Mouse (Mus musculus): ENCODE measurements at regions not wholly inside any gene's neighbourhood (a gene's known extent, or its start where the extent isn't known, plus 50 kb on each side); places are given as distances from the start of the nearest gene placed in this dataset.

- peak; percentile 35 for DNase-seq (ENCODE audit: low read depth, low spot score)
These were observed 341.8 kb upstream of the Mms22l start for GRCm38 (mm10) chr4:24154418-24154817.

DNA sequence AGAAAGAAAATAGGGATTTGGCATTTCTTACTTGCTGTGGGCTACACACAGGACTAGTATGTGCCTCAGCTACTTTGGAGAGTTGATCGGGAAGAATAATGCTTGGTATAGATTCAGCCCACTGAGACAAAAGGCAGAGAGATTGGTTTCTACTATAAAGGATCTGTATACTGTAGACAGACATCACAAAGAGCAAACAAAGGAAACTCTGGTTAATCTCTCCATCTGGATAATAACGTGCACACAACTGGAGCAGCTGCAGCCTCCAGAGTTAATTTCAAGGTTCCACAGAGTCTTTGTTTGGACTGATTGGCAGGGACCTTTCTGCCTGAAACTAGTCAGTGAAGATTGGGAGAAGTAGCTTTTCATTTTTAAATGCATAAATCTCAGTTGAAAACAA is 322.5 kb upstream of the Mms22l start:
- DNase-seq (ENCODE audit: low read depth, low spot score) = no peak

DNA sequence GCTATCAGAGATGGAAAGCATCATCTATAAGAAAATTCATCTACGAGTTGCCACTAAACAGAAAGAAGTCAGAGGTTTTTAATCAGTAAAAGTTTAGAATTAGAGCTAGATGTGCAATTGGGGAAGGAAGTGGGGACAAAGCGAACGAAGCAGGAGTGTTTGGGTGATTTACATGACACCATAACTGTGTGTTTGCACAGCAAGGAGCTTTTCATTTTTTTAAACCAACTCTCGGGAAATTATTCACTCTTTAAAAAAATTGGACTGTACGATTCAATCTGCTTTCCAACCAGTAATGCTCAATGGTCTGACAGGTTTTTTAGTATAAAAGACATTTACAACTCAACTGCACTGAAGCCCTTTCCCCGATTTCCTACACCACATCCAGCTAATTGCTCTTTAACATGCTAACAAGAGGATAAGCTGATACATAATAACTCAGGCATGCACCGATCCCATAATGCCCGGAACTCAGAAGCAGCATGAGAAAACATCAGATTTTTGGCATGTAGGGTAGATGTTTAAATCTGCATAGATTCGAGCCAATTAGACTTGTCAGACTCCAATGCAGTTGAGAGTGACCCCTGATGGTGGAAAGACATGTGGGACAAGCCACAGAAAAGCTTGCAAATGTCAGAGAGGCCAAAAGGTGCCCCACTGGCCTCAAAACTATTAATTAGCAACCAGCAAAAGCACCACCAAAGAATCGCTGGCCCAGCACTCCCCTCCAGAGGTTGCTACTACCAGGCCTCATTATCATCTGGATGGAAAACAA is 282.8 kb upstream of the Mms22l start:
- DNase-seq (ENCODE audit: low read depth, low spot score) = no peak

GRCm38 (mm10) chr4:24214037-24214362 is 282.3 kb upstream of the Mms22l start:
- no peak for DNase-seq (ENCODE audit: low read depth, low spot score)

- no peak for DNase-seq (ENCODE audit: low read depth, low spot score)
These were observed 277.8 kb upstream of the Mms22l start for GRCm38 (mm10) chr4:24218383-24218934.

DNA sequence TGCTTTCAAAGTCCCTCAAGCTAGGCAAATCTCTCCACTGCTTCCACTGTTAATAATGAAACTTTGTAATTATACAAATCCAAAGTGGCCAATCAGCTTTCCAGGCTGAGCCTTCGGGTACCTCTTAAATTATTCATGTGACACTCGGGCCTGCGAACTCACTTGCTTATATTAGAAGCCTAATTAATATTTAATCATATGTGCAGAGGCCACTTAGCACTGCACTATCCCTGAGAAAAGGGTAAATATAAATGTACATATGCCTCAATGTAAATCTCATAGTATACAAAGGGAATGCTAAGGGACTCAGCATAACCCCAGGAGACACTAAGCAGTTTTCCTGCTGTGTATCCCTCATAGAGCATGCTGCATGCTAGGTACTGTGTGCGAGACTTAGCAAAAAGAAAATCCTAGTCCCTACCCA is 277.2 kb upstream of the Mms22l start:
- no peak for DNase-seq (ENCODE audit: low read depth, low spot score)

DNA sequence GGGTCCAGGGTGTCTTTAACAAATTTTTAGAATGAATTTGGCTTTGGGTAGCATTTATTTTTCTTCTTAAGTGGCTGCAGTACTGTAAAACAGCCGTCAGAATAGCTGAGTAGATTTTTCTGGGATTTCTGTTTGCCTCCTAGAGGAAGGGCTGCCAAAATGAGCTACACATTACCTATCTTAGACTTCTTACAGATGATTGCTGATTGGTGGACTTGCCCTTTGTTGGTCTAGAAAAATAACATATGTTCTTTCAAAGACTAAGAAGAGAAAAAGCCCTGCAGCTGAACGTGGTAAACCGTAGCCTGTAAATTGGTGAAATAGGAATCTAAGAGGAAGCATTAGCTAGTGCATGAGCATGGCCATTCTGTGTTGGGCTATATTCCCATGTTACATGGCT is 276.7 kb upstream of the Mms22l start:
- no peak for DNase-seq (ENCODE audit: low read depth, low spot score)

DNA sequence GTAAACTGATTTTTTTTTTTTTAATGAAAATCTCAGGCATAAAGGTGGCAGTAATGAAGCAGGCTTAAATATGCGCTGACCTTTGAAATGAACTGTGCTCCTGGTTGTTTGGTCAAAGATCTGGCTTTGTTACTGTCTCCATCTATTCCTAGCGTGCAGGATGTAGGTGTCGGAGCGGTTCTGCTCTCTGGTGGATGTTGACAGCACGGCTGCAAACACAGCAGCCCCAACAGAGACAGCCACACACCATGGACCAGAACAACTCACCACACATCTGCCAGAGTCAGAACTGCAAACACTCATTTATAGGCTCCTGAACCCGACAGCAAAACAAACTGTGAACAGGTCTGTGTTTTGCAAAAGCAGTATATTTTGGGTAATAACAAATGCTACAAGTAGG is 251.1 kb upstream of the Mms22l start:
- no peak for DNase-seq (ENCODE audit: low read depth, low spot score)

DNA sequence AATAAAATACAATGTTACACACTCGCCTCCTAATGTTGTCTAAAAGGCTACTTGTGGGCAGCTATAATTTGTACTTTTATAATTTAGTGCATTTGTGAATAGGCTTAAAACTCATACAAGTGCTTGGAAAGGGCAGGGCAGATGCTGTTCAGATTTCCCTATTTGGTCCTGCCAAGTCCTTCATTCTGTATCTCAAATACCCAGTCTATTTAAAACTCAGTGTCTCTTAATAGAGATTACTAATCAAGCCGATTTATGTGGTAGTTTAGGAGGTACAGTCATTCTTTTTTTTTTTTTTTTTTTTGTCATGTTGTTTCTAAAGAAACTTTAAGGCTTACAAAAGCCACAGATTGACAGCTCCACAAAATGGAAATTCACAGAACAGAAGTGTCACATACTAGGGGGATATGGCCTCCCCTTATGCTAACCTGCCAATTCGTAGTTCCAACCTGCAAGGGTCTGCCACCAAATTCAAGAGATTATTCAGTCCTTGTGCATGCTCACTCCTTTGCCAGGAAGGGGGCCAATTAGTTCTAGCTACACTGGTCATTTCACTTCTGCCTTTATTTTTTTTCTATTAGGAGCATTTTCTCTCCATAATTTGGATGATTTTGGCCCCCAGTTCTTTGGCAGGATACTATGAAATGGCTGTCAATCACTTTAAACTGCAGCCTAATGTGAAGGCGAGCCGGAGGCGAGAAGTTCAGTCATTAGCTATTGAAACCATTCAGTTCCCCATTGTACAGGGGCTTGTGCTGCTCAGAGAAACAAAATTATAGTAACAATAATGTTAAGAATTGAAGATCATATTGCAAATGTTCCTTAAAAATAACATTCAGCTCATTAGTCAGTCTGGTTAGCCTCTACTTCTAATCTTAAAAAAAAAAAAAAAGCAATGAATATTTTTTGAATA is 247.9 kb upstream of the Mms22l start:
- DNase-seq (ENCODE audit: low read depth, low spot score) = no peak

DNA sequence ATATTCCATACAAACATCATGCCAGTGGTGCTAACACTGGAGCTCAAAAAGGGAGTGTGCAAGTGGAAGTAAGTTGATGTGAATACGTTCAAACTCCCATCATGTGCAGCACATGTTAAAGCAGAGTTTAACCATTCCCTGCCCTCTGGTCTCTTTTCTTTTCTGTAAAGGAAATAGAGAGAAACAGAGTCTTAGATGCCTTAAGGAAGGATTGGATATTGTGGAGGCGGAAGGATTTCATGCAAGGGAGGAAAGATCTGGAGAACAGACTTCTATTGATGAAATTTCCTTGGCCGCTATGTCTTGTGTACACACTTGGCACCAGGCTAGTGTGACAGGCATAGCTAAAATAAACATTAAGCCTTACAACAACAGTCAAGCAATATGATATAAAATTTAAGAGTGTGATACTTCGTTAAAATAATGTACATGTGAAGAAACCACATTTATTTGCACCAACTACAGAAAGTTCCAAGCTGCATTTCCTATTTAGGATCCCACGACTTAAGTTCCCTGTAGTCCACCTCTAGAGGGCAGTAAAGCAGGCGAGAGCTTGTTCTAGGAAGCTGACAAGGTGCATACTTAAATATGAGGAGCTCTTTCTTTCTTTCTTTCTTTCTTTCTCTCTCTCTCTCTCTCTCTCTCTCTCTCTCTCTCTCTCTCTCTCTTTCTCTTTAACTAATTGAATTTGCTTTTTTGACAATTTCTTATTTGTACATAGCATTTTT is 246.8 kb upstream of the Mms22l start:
- DNase-seq (ENCODE audit: low read depth, low spot score) = peak; percentile 11

- DNase-seq (ENCODE audit: low read depth, low spot score) = no peak
These were observed 218.1 kb upstream of the Mms22l start for GRCm38 (mm10) chr4:24278154-24278553.

All from retina, postnatal 7 days (tissue).